Mouse (Mus musculus) liver, adult 2 months (tissue): ENCODE results near the gene Rrp12. TPM values are rescaled to one million over a fixed set of nuclear protein-coding genes. Genes with fewer than 3 reads are reported as not detected.
"Not testable (repeated sequence)": the region's sequence is repeated elsewhere in the genome, so short reads cannot be mapped to it uniquely, and the experiment has no call there.

Experiments
- DNase-seq: peaks from one replicate; pipeline ENCODE4 v3.0.0-alpha.2; 2011; ENCODE audit warnings: low read depth, low spot score; ENCODE audit errors: extremely low read depth
- H3K27ac ChIP-seq: fragments of 200-500 bp; replicated peaks from 2 replicates; pipeline ENCODE4 v1.5.1; 2012; ENCODE audit warnings: low read depth, mild to moderate bottlenecking, control low read depth, inconsistent platforms, low read length; ENCODE audit not compliant: insufficient read depth
- H3K27me3 ChIP-seq: fragments of 200-500 bp; 2 replicates; pipeline ENCODE4 v1.6.1; 2012; ENCODE audit warnings: mild to moderate bottlenecking, moderate library complexity, low read length, inconsistent platforms; ENCODE audit not compliant: control insufficient read depth, insufficient read depth
- H3K36me3 ChIP-seq: fragments of 200-500 bp; 2 replicates; pipeline ENCODE4 v1.6.1; 2012; ENCODE audit warnings: low read length, inconsistent platforms; ENCODE audit not compliant: control insufficient read depth, insufficient read depth
- H3K4me1 ChIP-seq: fragments of 200-500 bp; 2 replicates; pipeline ENCODE4 v1.6.1; 2011; ENCODE audit warnings: low read length; ENCODE audit not compliant: control insufficient read depth, insufficient read depth
- H3K4me3 ChIP-seq: fragments of 200-500 bp; 2 replicates; pipeline ENCODE4 v1.5.1; 2011; ENCODE audit warnings: low read depth, mild to moderate bottlenecking, control low read depth, low read length, moderate library complexity; ENCODE audit not compliant: insufficient read depth
- H3K79me2 ChIP-seq: fragments of 200-500 bp; 2 replicates; pipeline ENCODE4 v1.6.1; 2012; ENCODE audit warnings: inconsistent platforms, mild to moderate bottlenecking, low read length, moderate library complexity; ENCODE audit not compliant: control insufficient read depth, insufficient read depth
- H3K9ac ChIP-seq: fragments of 200-500 bp; 2 replicates; pipeline ENCODE4 v1.6.1; 2012; ENCODE audit warnings: low read depth, mild to moderate bottlenecking, control low read depth, inconsistent platforms, low read length
- CTCF ChIP-seq: fragments of 200-500 bp; IDR thresholded peaks from 2 replicates; pipeline ENCODE4 v1.5.1; 2011; ENCODE audit warnings: low read depth, low read length, control low read depth
- POLR2A ChIP-seq: fragments of 200-500 bp; IDR thresholded peaks from 2 replicates; pipeline ENCODE4 v1.6.1; 2011; ENCODE audit warnings: low read length, control low read depth; ENCODE audit not compliant: insufficient read depth; ENCODE audit errors: extremely low read depth
- WGBS: fragments of 180-500 bp; shearing (Covaris S2); methylation state at CpG from one replicate; pipeline ENCODE4 v1.1.7; 2018; 5-methylcytosine and 5-hydroxymethylcytosine counted together
- polyA plus RNA-seq: library from polyadenylated mRNA; depleted of rRNA; stranded (reverse); fragments of >200 nt; gene quantifications from 2 replicates; pipeline ENCODE4 v1.2.3, GENCODE M21; 2012
- total RNA-seq: library from RNA; depleted of rRNA; stranded (reverse); fragments of >200 nt; gene quantifications from 2 replicates; pipeline ENCODE4 v1.2.3, GENCODE M21; 2014

Rrp12 gene
- total and polyA plus RNA-seq, 2 experiments = 1.4 to 4.1 TPM

DNA sequence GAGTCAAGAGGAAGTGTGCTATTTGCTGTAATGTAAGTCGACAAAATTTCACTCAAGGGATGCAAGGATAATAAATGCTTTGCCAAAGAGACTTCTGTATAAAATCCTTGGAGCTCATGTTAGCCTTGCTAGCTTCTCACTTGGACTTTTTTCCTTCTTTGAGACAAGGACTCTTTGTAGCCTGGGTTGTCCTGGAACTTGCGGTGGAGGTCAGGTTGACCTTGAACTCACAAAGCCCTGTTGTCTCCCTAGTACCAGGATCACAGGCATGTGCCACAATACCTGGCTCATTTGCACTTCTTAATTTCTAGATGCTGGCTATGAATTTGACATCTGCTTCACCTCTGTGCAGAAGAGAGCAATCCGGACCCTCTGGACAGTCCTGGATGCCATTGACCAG, 19.3 kb upstream of the Rrp12 start:
- H3K27ac ChIP-seq = no peak overlapping the region
- no peak for TF ChIP-seq POLR2A
- no peak for TF ChIP-seq CTCF
- H3K36me3 ChIP-seq = peaks cover 29% of the 10 kb centered on the region
- 88% methylated on average over 3 of the region's 3 CpGs for WGBS
- peaks cover 11% of the 10 kb centered on the region for H3K4me1 ChIP-seq
- no peak for DNase-seq
- H3K9ac ChIP-seq = no peak overlapping the region
- no peaks in the 10 kb centered on the region for H3K27me3 ChIP-seq
- H3K79me2 ChIP-seq = peaks cover 18% of the 10 kb centered on the region
- H3K4me3 ChIP-seq = no peak overlapping the region

DNA sequence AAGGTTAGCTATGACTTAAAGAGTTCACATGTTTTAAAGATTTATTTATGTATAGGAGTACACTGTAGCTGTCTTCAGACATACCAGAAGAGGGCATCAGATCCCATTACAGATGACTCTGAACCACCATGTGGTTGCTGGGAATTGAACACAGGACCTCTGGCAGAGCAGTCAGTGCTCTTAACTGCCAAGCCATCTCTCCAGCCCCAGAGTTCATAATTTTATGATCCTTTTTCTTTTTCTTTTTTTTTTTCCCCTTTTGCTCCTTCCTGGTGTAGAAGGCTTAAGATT, 18.6 kb upstream of the Rrp12 start:
- H3K4me3 ChIP-seq, H3K9ac ChIP-seq, DNase-seq, H3K27me3 ChIP-seq, H3K27ac ChIP-seq: not testable (repeated sequence)
- H3K36me3 ChIP-seq = peaks cover 29% of the 10 kb centered on the region
- peaks cover 18% of the 10 kb centered on the region for H3K79me2 ChIP-seq
- H3K4me1 ChIP-seq = peaks cover 11% of the 10 kb centered on the region

DNA sequence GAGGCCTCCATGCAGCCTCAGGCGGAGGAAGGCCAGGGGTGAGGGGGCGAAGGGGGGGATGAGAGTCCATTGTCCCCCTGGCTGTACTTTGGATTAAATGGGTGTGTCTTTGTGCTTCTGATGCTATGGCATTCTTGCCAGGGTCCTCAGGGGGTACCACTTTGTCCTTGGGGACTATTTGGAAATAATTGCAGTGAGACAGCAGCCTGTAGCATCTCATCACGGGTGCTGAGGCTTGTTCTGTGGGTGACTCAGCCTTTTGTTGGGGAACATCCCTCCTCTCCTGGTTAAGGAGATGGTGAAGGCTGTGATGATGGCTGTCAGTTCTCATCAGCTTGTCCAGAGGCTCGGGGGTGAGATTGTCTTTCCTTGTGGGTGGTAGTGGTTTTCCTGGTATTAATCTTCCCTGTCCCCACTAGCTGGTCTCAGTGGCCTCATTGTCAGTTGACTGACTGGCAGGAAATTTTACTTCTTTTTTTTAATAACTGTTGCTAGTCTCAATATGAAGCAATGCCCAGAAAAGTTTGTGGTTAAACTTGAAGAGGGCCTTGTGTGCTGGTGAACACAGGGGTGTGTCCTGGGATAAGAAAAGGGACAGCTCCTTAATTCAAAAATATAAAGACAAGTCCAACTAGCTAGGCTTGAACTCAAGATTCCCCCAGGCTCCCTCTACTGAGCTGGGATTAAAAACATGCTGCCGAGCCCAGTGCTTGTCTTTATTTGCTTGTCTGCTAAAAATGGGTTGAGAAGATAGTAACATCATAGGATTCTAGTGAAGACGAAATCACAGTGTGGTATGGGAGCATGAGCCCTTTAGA, 18.0 kb upstream of the Rrp12 start:
- 65% methylated on average over 6 of the region's 6 CpGs for WGBS
- Histone ChIP-seq H3K4me1 (peaks cover 11% of the 10 kb centered on the region), H3K4me3 (no peak overlapping the region), H3K9ac (no peak overlapping the region), H3K27ac (no peak overlapping the region), H3K79me2 (peaks cover 18% of the 10 kb centered on the region), H3K36me3 (peaks cover 24% of the 10 kb centered on the region), H3K27me3 (no peaks in the 10 kb centered on the region)
- TF ChIP-seq POLR2A (no peak), CTCF (no peak)
- DNase-seq = no peak

DNA sequence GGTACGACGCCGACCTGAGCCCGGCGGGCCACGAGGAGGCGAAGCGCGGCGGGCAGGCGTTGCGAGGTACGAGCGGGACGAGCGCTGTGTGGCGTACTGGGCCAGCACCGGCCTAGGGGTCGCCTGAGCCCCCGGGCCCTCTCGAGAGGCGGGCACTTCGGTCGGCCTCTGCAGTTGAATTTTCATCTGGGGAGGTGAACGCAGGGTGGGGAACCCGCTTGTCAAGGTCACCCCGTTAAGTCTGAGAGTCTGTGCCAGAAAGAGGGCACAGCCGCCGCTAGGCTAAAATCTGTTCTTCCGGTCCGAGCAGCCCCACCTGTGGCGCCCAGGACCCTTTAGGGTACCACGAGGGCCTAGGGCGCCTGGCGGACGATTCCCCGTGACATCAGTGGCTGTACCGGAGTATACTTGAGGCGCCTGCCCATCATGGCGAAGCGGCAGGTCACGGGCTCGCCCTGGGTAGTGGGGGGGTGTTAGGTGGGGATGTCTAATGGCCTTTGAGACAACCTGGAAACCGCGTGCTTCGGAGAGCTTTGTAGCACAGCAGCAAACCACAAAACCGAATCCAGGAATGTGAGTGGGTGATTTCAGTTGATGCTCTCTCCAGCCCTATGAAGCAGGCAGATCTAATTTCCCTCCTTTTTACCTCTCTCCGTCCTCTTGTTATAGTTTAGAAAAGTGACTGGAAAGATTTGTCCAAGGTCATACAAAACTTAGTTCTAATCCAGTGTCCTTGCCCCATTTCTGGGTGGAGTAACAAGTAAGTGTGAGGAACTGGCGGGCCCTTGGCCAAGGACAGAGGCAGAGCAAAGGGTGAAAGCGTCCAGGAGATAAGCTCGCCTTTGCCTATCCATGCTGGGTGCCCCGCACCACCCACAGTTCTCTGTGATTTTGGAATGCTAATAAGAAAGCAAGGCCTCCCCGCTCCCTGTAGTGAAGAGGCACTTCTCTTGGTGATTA, 16.4 kb upstream of the Rrp12 start:
- Histone ChIP-seq H3K4me3 (peak overlapping the region; percentile 97), H3K4me1 (peaks cover 11% of the 10 kb centered on the region), H3K9ac (peak overlapping the region; percentile 90), H3K79me2 (peaks cover 18% of the 10 kb centered on the region), H3K27ac (peak overlapping the region; percentile 78), H3K27me3 (no peaks in the 10 kb centered on the region), H3K36me3 (peaks cover 19% of the 10 kb centered on the region)
- TF ChIP-seq POLR2A (no peak; the same call in 1 of the 2 replicates), CTCF (no peak)
- peak; percentile 64 for DNase-seq
- under 1% methylated on average over 53 of the region's 53 CpGs for WGBS

DNA sequence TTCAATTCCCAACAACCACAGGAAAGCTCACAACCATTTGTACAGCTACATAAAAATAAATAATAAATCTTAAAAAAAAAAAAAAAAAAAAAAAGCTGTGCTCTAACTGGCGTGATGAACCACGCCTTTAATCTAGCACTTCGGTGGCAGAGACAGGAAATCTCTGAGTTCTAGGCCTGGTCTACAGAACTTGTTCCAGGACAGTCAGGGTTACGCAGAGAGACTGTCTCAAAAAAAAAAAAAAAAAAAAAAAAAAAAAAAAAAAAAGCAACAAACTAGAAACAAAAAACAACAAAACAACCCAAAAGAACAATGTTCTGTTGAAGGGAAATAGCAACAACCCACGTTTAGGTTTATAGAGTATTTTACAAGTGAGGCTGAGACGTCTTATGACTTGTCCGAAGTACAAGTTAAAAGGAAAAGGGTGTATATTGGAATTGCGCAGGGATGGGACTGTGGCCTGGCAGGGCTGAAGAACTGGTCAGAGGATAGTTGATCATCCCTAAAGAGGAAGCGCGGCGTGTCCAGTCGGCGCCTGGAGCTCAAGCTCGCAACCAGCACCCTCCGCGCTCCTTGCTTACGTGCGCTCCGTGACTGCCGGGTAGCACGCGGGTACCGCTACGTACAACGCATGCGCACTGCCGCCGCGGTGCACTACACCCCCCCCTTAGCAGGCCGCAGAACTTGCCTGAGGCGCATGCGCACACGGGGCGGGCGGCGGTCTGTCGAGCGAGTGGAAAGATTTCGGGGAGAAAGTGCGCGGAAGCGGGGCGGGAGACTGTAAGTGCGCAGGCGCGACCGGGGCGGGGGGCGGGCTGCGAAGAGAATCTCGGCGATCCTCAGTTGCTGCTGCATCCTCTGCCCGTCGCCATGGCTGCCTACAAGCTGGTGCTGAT, 15.5 kb upstream of the Rrp12 start, which contains the start of gene Pgam1:
Pgam1 (plus strand) TSS at position 746 of the 896 bp plus-strand sequence.
- Histone ChIP-seq H3K27ac (peak within 1 kb of the TSS; percentile 78), H3K27me3 (no peaks in the 10 kb centered on the region), H3K36me3 (peaks cover 10% of the 10 kb centered on the region), H3K9ac (peak within 1 kb of the TSS; percentile 90), H3K4me3 (peak within 1 kb of the TSS; percentile 97), H3K4me1 (peaks cover 11% of the 10 kb centered on the region), H3K79me2 (peaks cover 18% of the 10 kb centered on the region)
- TF ChIP-seq POLR2A = peak; percentile 37; the same call in 1 of the 2 replicates
- no peak for TF ChIP-seq CTCF
- DNase-seq = peak; percentile 89
- WGBS = 3% methylated on average over 54 of the region's 54 CpGs
